Mouse (Mus musculus): ENCODE measurements around the gene Hrh1.
"Not testable (repeated sequence)": the region's sequence is repeated elsewhere in the genome, so short reads cannot be mapped to it uniquely, and the experiment has no call there.

Gene Hrh1

DNA sequence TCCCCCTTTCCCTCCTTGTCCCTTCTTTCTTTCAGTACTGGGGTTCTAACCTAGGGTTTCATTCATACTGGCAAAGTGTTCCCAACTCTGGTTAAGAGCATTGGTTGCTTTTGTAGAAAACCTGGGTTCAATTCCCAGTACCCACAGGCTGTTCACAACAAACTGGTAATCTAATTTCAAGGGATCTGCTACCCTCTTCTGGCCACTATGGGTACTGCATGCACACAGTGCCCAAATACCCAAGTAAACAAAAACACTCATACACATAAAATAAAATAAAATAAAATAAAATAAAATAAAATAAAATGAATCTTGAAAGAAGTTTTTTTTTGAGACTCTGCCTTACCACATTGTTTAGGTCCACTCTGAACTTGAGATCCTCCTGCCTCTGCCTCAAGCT lies 63.8 kb downstream of the Hrh1 start:
- no peak for DNase-seq (ENCODE audit: low spot score in 2 of 2)

DNA sequence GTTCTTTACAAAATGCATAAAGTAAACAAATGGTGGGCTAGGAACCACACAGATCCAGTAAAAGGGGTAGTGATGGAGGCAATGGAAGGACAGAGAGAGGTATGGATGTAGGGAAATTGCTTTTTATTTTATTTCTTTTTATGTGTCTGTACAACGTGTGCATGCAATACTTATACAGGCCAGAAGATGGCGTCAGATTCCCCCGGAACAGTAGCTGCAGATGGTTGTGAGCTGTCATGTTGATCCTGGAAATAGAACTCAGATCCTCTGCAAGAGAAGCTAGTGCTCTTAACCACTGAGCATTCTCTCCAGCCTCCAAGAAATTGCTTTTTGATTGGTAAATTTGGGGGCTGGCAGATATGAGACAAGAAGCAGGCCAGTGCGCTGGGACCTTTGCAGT lies 65.0 kb downstream of the Hrh1 start:
- DNase-seq (ENCODE audit: low spot score in 2 of 2): no peak

DNA sequence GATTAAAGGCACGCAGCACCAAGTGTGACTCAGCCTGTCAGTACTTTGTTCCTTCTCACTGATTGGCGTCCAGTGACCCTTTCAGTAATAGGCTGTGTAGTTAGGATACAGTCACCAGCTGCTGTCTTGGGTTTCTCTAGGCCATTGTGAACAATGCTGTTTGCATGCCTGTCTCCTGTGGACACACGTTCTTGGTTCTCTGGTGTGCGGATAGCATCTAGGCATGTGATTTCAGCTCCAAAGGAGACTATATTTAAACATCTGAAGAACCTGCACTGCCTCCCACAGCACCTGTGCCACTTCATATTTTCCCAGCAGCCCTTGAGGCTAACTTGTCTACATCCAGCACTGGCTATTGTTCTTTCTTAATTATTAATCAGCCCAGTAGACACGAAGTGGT lies 75.8 kb downstream of the Hrh1 start:
- no peak for DNase-seq (ENCODE audit: low spot score in 2 of 2)

DNA sequence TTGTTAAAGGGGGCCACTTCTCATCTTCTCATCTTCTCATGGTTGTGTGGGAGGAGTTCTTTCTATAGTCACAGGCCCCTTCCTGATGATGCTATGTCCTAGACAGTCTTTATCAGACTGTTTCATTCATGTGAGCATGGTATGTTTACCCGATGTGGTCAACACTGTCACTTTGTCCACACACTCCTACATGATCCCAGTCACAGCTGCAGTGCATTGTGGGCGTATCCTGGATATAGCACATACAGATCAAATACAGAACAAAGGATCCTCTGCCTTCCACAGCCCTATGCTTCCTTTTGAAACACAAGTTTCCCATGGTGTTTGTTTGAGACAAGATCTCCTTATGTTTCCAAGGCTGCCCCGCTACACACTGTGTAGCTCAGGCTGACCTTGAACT lies 76.3 kb downstream of the Hrh1 start:
- DNase-seq (ENCODE audit: low spot score in 2 of 2): no peak

DNA sequence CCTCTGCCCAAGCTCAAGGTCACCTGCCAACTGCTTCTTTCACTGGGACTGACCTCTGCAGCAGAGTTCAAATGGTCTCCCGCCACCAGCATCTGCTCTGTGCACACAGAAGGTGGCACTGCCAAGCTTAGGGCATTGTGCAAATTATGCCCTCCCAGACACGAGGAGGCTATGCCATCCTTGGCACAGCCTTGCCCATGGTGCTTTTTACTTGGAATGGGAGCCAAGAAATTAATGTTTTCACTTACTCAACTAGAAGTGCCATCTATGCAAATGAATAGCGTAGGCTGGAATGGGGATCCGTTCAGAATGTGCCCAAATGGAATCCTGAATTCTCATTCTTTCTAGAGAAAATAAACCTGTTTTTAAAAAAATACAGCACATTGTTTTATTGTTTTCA lies 77.2 kb downstream of the Hrh1 start:
- no peak for DNase-seq (ENCODE audit: low spot score in 2 of 2)

DNA sequence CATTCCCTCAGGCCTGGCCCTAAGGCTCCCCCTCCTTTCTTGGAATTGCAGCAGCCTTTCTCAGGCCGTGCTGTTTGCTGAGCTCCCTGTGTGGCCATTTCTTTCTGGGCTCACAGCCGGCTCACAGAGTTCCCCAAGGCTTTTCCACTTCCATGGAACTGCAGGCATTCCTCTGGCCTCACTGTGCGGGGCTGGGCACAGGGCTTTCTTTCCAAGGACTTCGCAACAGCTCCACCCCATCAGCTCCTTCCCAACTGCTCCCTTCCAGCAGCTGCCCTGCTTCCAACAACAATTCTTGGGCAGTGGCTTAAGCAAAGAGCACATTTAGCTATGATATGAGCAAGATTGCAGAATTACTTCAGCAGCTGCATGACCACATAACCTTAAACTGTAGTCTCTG lies 81.0 kb downstream of the Hrh1 start:
- DNase-seq (ENCODE audit: low spot score in 2 of 2): no peak

DNA sequence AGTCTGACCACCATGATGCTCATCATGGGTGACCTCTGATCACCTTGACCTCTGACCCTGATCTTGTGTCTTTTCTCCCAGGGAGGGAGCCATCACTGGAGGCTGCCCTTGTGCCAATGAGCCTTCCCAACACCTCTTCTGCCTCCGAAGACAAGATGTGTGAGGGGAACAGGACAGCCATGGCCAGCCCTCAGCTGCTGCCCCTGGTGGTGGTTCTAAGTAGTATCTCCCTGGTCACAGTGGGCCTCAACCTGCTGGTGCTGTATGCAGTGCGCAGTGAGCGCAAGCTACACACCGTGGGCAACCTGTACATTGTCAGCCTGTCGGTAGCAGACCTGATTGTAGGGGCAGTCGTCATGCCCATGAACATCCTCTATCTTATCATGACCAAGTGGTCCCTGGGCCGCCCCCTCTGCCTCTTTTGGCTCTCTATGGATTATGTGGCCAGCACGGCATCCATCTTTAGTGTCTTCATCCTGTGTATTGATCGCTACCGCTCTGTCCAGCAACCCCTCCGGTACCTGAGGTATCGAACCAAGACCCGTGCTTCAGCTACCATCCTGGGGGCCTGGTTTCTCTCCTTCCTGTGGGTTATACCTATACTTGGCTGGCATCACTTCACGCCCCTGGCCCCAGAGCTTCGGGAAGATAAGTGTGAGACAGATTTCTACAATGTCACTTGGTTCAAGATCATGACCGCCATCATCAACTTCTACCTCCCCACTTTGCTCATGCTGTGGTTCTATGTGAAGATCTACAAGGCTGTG lies 82.1 kb downstream of the Hrh1 start:
- DNase-seq (ENCODE audit: low spot score in 2 of 2): no peak

DNA sequence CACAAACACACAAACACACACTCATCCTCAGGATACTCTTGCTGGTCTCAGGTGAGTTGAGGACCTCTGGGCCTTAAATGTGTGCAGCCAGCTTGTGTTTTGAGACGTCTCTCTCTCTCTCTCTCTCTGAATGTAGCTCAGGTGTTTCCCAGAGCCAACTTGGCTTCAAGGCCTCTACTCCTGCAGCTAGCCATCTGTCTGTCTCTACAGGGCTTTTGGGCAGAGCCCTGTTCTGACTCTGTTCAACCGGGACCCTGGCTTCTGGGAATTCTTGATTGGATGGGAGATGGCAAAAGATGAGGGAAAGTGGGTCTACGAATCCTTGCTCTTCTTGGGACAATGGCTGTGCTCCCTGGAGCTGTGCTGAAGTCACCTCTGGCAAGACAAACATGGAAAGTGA lies 91.6 kb downstream of the Hrh1 start:
- DNase-seq (ENCODE audit: low spot score in 2 of 2): no peak

DNA sequence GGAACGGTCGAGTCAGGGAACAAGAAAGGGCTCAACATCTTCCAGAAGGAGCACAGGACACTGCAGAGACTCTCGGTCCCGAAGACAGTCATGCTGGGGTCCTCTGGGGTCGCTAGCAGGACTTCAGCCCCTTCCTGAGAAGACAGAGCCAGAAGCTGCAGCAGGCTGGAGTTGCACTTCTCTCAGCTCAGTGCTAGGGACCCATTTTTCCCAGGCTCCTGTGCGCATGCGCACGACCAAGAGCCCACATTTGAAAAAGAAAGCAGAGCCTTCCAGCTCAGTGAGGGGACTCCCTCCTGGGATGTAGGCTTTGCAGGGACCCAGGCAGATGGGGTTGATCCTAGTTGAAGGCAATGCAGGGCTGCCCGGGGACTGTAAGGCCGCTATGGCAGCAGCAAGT lies 94.9 kb downstream of the Hrh1 start:
- not testable (repeated sequence) for DNase-seq (ENCODE audit: low spot score in 2 of 2)

DNA sequence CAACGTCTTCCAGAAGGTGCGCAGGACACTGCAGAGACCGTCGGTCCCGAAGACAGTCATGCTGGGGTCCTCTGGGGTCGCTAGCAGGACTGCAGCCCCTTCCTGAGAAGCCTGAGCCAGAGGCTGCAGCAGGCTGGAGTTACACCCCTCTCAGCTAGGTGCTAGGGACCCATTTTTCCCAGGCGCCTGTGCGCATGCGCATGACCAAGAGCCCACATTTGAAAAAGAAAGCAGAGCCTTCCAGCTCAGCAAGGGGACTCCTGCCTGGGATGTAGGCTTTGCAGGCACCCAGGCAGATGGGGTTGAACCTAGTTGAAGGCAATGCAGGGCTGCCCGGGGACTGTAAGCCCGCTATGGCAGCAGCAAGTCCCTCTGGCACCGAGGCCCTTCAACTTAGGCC lies 97.3 kb downstream of the Hrh1 start:
- DNase-seq (ENCODE audit: low spot score in 2 of 2): not testable (repeated sequence)

DNA sequence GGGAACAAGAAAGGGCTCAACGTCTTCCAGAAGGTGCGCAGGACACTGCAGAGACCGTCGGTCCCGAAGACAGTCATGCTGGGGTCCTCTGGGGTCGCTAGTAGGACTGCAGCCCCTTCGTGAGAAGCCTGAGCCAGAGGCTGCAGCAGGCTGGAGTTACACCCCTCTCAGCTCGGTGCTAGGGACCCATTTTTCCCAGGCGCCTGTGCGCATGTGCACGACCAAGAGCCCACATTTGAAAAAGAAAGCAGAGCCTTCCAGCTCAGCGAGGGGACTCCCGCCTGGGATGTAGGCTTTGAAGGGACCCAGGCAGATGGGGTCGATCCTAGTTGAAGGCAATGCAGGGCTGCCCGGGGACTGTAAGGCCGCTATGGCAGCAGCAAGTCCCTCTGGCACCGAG lies 116.3 kb downstream of the Hrh1 start:
- DNase-seq (ENCODE audit: low spot score in 2 of 2): not testable (repeated sequence)

DNA sequence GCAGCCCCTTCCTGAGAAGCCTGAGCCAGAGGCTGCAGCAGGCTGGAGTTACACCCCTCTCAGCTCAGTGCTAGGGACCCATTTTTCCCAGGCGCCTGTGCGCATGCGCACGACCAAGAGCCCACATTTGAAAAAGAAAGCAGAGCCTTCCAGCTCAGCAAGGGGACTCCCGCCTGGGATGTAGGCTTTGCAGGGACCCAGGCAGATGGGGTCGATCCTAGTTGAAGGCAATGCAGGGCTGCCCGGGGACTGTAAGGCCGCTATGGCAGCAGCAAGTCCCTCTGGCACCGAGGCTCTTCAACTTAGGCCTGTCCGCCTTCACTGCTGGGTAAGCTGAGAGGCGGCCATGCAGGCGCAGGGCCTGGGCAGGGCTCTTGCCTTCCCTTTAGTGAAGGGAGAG lies 131.0 kb downstream of the Hrh1 start:
- peak; percentile 27 to 48 for DNase-seq (ENCODE audit: low spot score in 2 of 2)
